Mouse (Mus musculus): Measurements from ENCODE around the gene Man2a1.

Gene Man2a1

GRCm38 (mm10) chr17:64763491-64763890, 163.0 kb downstream of the Man2a1 start:
- DNase-seq (ENCODE audit: low read depth) = no peak

- peak; percentile 5 for DNase-seq (ENCODE audit: low read depth)
These were observed 163.9 kb downstream of the Man2a1 start for GRCm38 (mm10) chr17:64764175-64765122.

DNA sequence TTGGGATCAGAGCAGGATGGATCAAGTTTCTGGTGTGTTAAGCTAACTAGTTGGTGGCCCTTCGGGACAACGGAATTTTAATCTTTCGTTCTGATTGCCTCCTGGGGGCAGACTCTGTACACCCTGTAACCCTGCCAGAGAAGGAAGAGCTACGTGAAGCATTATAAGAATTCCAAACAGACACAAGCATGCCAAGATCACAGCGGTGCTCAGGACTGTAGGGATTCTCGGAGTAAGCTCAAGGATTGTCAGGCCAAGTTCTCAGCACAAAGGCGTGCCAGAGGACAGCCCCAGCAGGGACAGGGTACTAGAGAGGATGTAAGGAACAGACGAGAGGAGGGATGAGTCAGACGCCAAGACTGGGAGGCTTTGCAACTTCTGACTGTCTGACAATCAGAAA, 164.8 kb downstream of the Man2a1 start:
- no peak for DNase-seq (ENCODE audit: low read depth)

- no peak for DNase-seq (ENCODE audit: low read depth)
These were observed 166.0 kb downstream of the Man2a1 start for GRCm38 (mm10) chr17:64766507-64766906.

DNA sequence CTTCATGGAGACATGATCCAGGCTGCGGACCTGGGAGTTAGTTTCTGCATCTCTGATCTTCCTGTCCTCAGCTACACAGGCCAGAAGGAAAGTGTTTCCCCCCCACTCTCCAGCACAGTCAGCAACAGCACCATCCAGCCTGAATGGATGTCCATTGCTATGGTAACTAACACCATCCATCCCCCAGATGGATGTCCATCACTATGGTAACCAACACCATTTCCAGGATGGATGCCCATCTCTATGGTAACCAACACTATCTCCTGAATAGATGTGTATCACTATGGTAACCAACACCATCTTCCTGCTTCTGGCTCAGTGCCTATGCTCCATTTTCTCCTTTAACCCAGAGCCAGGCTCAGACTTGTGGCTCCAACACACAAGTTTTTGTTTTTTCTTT, 169.7 kb downstream of the Man2a1 start:
- no peak for DNase-seq (ENCODE audit: low read depth)

DNA sequence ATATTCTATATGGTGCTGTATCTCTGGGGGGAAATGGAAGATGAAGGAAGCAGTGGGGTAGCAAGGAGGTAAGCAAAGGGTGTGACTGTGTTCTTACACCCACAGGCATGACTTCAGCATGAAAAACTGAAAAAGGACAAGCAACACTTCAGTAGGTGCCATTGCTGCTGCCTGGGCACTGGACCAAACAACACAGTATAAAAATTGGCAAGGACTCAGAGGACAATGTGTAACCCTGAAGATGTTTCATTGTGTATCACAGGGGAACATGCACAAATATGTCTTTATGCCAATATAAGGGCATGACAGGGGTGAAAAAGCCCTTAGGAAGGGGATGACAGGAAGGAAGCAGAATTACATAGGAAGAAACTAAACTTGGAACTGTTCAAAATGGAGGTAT, 172.1 kb downstream of the Man2a1 start:
- DNase-seq (ENCODE audit: low read depth) = no peak

DNA sequence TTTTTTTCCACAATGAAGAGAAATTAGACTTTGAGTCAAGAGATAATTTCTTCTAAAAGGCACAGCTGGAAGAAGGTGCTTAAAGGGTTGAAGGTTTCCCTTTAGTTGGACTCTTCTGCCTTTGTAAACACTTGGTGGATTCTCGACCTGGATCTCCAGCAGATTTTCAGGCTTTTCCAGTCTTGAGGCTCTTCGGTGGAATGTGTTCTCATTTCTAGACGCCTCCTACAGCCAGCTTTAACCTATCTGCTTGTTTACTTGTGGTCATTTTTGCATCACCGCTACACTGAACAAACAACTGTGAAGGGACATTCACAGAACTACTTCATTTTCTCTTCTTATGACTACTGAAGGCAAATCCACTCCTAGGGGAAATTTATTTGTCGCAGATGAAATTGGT, 173.7 kb downstream of the Man2a1 start:
- DNase-seq (ENCODE audit: low read depth) = no peak

DNA sequence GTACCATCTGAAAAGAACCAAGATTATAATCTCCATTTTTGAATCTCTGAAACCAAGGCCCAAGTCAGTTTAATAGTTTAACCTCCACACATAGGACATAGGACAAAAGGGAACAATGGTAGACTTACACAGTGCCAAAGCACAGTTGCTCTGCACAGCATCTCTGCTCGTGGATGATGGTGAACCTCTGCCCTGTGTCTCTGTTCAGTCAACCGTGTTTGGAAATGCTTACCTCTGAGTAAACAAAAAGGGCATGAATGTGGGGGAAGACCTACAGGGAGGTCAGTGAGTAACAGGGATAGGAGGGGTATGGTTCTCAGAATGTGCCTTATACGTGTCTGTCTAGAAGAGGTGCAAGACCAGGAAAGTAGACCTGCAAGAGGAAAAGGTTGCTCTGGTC, 177.8 kb downstream of the Man2a1 start:
- no peak for DNase-seq (ENCODE audit: low read depth)

GRCm38 (mm10) chr17:64778756-64779155, 178.2 kb downstream of the Man2a1 start:
- DNase-seq (ENCODE audit: low read depth) = no peak

- DNase-seq (ENCODE audit: low read depth) = no peak
These were observed 180.4 kb downstream of the Man2a1 start for GRCm38 (mm10) chr17:64780753-64781490.

DNA sequence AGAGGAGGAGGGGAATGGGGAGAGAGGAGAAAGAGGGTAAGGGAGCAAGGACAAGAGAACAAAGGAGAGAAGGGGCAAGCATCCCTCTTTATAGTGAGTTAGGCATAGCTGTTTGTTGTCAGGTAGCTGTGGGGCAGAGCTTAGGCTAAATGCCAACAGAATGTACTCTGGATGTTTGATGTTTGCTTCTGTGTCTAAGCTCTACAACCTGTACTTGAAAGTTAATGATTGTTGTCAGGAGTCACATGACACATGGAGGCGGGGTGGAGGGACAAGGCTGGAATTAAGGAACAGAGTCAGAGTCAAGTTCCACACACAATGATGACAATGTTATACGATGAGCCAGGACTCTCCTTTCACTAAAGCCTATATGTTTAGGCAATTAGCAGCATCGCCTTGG, 181.8 kb downstream of the Man2a1 start:
- DNase-seq (ENCODE audit: low read depth) = no peak

- DNase-seq (ENCODE audit: low read depth) = no peak
These were observed 185.4 kb downstream of the Man2a1 start for GRCm38 (mm10) chr17:64785961-64786360.

DNA sequence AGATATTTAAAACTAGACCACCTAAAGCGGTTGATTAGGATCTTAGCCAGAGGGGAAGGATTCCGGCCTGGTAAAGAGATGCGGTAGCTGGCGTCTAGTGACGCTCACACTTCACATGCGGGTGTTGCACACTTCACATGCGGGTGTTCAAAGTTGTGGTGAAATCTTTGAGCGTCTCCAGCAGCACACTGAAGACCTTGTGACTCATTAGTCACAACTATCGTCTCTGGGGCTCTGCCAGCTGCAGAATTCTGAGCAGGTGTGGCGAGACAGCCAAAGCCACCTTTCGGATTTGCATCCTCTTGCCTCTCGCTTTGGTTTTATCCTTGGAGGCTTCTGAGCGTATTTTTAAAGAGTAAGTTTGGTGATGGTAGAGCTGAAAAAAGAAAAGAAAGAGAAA, 187.8 kb downstream of the Man2a1 start:
- DNase-seq (ENCODE audit: low read depth) = no peak

- no peak for DNase-seq (ENCODE audit: low read depth)
These were observed 188.6 kb downstream of the Man2a1 start for GRCm38 (mm10) chr17:64789175-64789574.

DNA sequence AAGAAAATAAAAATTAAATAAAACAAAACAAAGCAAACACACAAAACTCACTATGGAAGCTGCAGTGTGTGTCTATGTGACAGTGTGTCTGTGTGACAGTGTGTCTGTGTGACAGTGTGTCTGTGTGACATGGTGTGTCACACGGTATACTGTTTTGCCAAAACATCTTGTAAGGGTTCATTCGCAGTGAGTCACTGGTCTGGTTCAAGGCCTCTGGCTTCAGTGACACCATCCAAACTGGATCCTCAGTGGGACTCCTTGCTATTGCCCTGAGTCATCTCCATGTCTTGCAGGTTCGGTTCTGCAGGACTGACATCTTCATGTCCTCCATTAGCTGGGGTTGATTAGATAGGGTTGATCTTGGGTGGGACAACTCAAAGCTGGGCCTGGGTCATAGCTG, 191.5 kb downstream of the Man2a1 start:
- no peak for DNase-seq (ENCODE audit: low read depth)

- DNase-seq (ENCODE audit: low read depth) = no peak
These were observed 192.1 kb downstream of the Man2a1 start for GRCm38 (mm10) chr17:64792623-64793022.

DNA sequence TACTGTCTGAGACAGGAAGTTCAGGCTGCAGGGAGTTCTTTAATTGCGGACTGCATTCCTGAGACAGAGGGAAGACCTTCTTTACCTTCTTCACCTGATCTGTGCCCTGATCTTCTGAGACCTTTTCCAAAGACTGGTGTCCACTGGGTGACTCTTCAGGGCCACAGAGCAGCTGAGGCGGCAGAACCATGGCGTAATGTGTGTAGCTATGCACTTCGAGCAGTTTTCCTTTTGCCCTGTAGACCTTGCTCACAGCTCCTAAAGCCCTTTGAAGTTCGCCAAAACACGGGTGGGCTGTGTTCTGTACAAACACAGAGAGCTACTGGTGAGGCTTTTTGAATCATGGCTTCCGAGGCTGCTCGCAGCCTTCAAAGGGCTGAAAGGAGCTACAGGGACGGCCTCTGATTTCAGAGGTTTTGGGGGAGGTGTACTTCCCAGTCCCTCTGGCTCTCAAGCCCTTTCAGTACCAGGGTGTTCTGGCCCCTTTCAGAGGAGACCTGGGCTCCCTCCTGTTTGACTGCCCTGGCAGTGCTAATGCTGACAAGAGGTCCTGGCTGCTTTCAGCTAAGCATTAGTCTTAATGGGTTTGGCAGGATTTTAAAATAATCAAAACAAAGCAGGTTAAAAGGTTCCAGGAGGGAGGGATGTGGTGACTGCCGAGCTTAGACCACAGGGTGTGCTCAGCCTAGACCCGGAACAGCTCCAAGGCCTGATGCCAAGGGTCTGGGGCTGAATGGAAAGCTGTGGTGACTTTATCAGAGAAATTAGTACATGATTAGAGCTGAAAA, 201.8 kb downstream of the Man2a1 start:
- no peak for DNase-seq (ENCODE audit: low read depth)

DNA sequence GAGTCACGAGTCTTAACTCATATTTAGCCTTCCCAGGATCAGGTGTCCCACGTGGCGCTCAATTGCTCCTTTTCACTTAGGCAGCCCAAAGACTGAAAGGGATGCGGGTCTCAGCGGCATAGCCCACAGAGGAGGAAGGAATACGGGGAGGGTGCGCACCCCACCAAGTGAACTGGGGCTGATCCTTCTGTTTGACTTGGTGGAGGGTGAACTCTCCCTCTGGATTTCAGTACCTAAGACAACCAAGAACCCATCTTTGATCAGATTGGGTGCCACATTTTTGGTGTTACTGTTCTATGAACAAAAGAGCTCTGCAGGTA, 202.4 kb downstream of the Man2a1 start:
- DNase-seq (ENCODE audit: low read depth) = no peak

Measured in 416B (cell line).